Mouse (Mus musculus) ES-E14 (cell line): ENCODE measurements at regions not wholly inside any gene's neighbourhood (a gene's known extent, or its start where the extent isn't known, plus 50 kb on each side); places are given as distances from the start of the nearest gene placed in this dataset.

Experiments used
- DNase-seq: peaks from one replicate; pipeline ENCODE4 v3.0.0-alpha.2; 2013; ENCODE audit warnings: low read depth, low spot score
- H3K27ac ChIP-seq: 2 replicates; pipeline ENCODE4 v1.5.1; 2012; ENCODE audit warnings: low read depth, mild to moderate bottlenecking, low read length, moderate library complexity, mixed read lengths; ENCODE audit not compliant: poor library complexity, insufficient read depth, severe bottlenecking
- H3K36me3 ChIP-seq: 2 replicates; pipeline ENCODE4 v1.6.1; 2012; ENCODE audit warnings: mild to moderate bottlenecking, low read length, moderate library complexity, mixed read lengths; ENCODE audit not compliant: control insufficient read depth, poor library complexity, insufficient read depth, severe bottlenecking
- H3K4me1 ChIP-seq, 2 experiments: fragments of 150-350 bp in 1 of 2; sonication (generic) in 1 of 2; 2 replicates each; pipeline ENCODE4 v1.6.1; 2012; ENCODE audit warnings: low read length in 2 of 2, mild to moderate bottlenecking in 1 of 2, mixed read lengths in 1 of 2; ENCODE audit not compliant: control insufficient read depth in 2 of 2, insufficient read depth in 2 of 2, poor library complexity in 1 of 2
- H3K4me3 ChIP-seq, 2 experiments: fragments of 150-350 bp in 1 of 2; sonication (generic) in 1 of 2; 2 replicates each; pipeline ENCODE4 v1.5.1; 2012; ENCODE audit warnings: low read length in 2 of 2, low read depth in 1 of 2, mild to moderate bottlenecking in 1 of 2, mixed read lengths in 1 of 2; ENCODE audit not compliant: insufficient read depth in 1 of 2, poor library complexity in 1 of 2, severe bottlenecking in 1 of 2
- H3K9ac ChIP-seq: 2 replicates; pipeline ENCODE4 v1.6.1; 2012; ENCODE audit warnings: low read depth, mild to moderate bottlenecking, low read length, mixed read lengths; ENCODE audit not compliant: poor library complexity, insufficient read depth, severe bottlenecking
- H3K9me3 ChIP-seq: fragments of 150-350 bp; sonication (generic); 2 replicates; pipeline ENCODE4 v1.6.1; 2012; ENCODE audit warnings: low read depth, mild to moderate bottlenecking, low read length; ENCODE audit not compliant: control insufficient read depth, insufficient read depth
- CHD2 ChIP-seq: IDR thresholded peaks from 2 replicates; pipeline ENCODE4 v1.6.1; 2014; ENCODE audit warnings: mild to moderate bottlenecking, low read depth, low read length, inconsistent platforms
- HCFC1 ChIP-seq: IDR thresholded peaks from 2 replicates; pipeline ENCODE4 v1.6.1; 2012; ENCODE audit warnings: low read length, inconsistent platforms, borderline replicate concordance; ENCODE audit not compliant: insufficient read depth
- MAFK ChIP-seq: IDR thresholded peaks from 2 replicates; pipeline ENCODE4 v1.6.1; 2014; ENCODE audit warnings: mild to moderate bottlenecking, low read depth, low read length, inconsistent platforms; ENCODE audit not compliant: insufficient read depth
- ZC3H11A ChIP-seq: IDR thresholded peaks from 2 replicates; pipeline ENCODE4 v1.6.1; 2012; ENCODE audit warnings: low read depth, mild to moderate bottlenecking, inconsistent platforms, low read length, borderline replicate concordance
- ZNF384 ChIP-seq: IDR thresholded peaks from 2 replicates; pipeline ENCODE4 v1.6.1; 2012; ENCODE audit warnings: low read depth, low read length, inconsistent platforms
- in situ Hi-C, 2 experiments: fragments of 600-800 bp; cut with MboI; formaldehyde crosslinking; loops; one replicate each; pipeline ENCODE4 v1.15.1; 2025; ENCODE audit warnings: low sequenced_read_pairs in 2 of 2, inconsistent platforms in 1 of 2; ENCODE audit not compliant: unreplicated experiment in 2 of 2

DNA sequence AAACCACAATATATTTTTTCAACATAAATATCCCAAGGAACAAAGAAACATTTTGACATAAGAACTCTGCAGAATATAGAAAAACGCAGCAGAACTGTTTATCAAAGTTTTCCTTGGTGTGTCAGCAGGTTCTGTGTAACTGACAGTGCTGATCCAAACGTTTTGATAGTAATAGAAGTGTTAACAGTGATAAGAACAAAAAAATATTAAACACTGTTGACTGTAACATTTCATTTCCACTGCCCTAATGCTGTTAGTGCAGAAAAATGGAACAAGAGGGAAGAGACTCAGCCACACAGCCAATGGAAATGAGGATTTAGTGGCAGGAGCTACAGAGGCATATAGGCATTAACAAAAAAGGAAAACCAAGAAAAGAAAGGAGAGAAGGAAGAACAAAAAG, 1084.9 kb upstream of the Cited2 start:
- Histone ChIP-seq H3K9me3 (no peaks in the 10 kb centered on the region), H3K4me3 (no peak overlapping the region), H3K36me3 (no peaks in the 10 kb centered on the region), H3K9ac (no peak overlapping the region), H3K4me1 (no peaks in the 10 kb centered on the region), H3K27ac (no peak overlapping the region)
- no peak for TF ChIP-seq MAFK
- TF ChIP-seq HCFC1, result no peak
- no peak for TF ChIP-seq ZNF384
- no peak for TF ChIP-seq CHD2
- no peak for TF ChIP-seq ZC3H11A
- in situ Hi-C loops, result no loop called here
- no peak for DNase-seq

DNA sequence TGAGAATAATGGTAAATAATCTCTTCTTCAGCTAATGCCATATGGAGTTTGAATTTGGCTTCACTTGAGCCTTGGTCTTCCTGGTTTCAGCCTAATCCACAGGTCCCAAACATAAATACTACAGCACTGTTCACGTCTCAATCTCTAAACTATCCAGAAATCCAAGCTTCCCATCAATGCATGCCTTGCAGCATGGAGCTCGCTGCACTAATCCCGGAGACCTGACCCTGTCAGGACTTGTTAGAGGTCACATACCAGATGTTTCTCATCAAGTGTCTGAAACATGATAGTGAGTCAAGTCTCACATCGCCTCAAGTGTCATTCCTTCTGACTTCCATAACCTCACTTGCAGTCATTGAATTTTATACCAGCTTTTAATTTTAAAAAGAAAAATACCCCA, 1082.9 kb upstream of the Cited2 start:
- Histone ChIP-seq H3K27ac (no peak overlapping the region), H3K9me3 (no peaks in the 10 kb centered on the region), H3K4me1 (no peaks in the 10 kb centered on the region), H3K4me3 (no peak overlapping the region), H3K9ac (no peak overlapping the region), H3K36me3 (no peaks in the 10 kb centered on the region)
- no peak for TF ChIP-seq CHD2
- no peak for TF ChIP-seq MAFK
- TF ChIP-seq HCFC1, result no peak
- TF ChIP-seq ZC3H11A, result no peak
- TF ChIP-seq ZNF384, result no peak
- DNase-seq, result no peak
- in situ Hi-C loops, result no loop called here

DNA sequence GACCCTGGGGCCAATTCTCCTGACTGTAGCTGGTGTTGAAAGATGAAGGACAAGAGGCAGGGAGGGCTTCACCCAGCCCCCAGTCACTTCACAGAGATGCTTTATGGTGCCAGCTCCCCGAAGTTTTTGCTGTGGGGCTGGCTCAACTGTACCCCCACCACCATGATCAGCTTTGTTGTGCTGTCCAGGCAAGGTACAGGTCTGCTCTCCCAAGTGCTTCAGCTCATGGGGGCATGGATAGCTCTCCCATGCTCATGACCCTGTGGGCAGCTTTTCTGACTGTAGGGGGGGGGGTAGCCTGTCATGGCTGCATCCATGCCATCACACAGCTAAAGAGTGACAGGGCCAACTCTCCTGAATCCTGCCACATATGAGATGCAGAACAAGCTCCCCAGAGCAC, 1072.9 kb upstream of the Cited2 start:
- no peak for TF ChIP-seq ZNF384
- no peak for TF ChIP-seq MAFK
- no peak for TF ChIP-seq CHD2
- no peak for TF ChIP-seq HCFC1
- TF ChIP-seq ZC3H11A, result no peak
- 0 out of 4 replicates have a peak, but pooled peaks cover 0 to 1% of the 10 kb centered on the region in 2 experiments for H3K4me1 ChIP-seq
- H3K27ac ChIP-seq, result no peak overlapping the region
- H3K36me3 ChIP-seq, result no peaks in the 10 kb centered on the region
- in situ Hi-C loops, result no loop called here
- no peaks in the 10 kb centered on the region for H3K9me3 ChIP-seq
- H3K9ac ChIP-seq, result no peak overlapping the region
- H3K4me3 ChIP-seq, result no peak overlapping the region
- no peak for DNase-seq

DNA sequence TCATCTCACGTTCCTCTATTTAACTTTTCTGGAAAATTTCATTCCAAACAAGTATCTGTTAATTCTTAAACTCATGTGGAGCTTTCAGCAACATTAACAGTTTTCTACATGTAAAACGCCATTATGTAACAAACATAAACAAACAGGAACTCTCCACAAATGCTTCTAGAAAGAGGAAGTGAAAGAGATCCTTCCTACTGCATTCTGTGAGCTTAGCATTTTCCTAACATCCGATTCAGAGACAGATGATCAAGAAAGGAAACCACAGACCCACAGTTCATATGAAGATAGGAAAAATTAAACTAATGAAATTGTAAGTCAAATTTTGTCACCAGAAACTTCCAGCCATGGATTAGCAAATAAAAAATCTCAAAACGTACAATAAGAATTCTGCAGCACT, 1070.6 kb upstream of the Cited2 start:
- no peaks in the 10 kb centered on the region for H3K9me3 ChIP-seq
- H3K36me3 ChIP-seq, result no peaks in the 10 kb centered on the region
- TF ChIP-seq HCFC1, result no peak
- TF ChIP-seq ZC3H11A, result no peak
- no peak for TF ChIP-seq ZNF384
- TF ChIP-seq MAFK, result no peak
- no peak for TF ChIP-seq CHD2
- 0 out of 4 replicates have a peak, but pooled peaks cover 0 to 1% of the 10 kb centered on the region in 2 experiments for H3K4me1 ChIP-seq
- no peak overlapping the region for H3K27ac ChIP-seq
- in situ Hi-C loops, result no loop called here
- H3K9ac ChIP-seq, result no peak overlapping the region
- H3K4me3 ChIP-seq, result no peak overlapping the region
- DNase-seq, result no peak

DNA sequence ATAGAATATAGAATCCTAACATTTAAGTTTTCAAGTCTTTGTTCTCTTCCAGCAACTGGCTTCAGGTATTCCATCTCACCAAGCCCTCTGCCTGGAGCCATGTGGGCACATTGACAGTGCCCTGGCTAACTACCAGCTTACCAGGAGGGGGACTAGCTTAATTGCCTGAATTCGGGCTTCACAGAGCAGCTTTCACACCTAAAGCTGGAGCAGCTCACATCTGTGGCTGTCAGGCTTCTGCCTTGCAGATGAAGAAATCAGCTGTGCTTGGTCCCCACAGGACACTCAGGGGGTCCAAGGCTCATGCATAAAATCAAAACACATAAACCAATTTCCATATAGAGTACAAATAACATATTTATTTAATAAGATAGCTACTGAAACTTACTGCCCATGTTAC, 1058.5 kb upstream of the Cited2 start:
- Histone ChIP-seq H3K9me3 (no peaks in the 10 kb centered on the region), H3K27ac (no peak overlapping the region), H3K4me1 (no peaks in the 10 kb centered on the region), H3K4me3 (no peak overlapping the region), H3K36me3 (no peaks in the 10 kb centered on the region), H3K9ac (no peak overlapping the region)
- in situ Hi-C loops, result no loop called here
- TF ChIP-seq HCFC1 (no peak), ZNF384 (no peak), MAFK (no peak), ZC3H11A (no peak), CHD2 (no peak)
- no peak for DNase-seq
